Mouse (Mus musculus) midbrain, embryonic 16.5 days (tissue): ENCODE measurements around the gene Usp44. TPM values are rescaled to one million over a fixed set of nuclear protein-coding genes. Genes with fewer than 3 reads are reported as not detected.
"Not testable (repeated sequence)": the region's sequence is repeated elsewhere in the genome, so short reads cannot be mapped to it uniquely, and the experiment has no call there.

Experiments
- ATAC-seq: fragments of 200-750 bp; cut with Nextera tagmentation; 2 replicates; pipeline ENCODE4 v1.8.0; 2017; ENCODE audit warnings: moderate TSS enrichment
- H3K27ac ChIP-seq: fragments of 300-500 bp; sonication (generic); 2 replicates; pipeline ENCODE4 v1.5.1; 2014; ENCODE audit warnings: mild to moderate bottlenecking, low read length, mixed read lengths
- H3K27me3 ChIP-seq: fragments of 300-500 bp; sonication (generic); 2 replicates; pipeline ENCODE4 v1.6.1; 2014; ENCODE audit warnings: low read depth, low read length, mixed read lengths; ENCODE audit not compliant: control insufficient read depth, insufficient read depth
- H3K36me3 ChIP-seq: fragments of 300-500 bp; sonication (generic); 2 replicates; pipeline ENCODE4 v1.6.1; 2014; ENCODE audit warnings: mild to moderate bottlenecking, low read length, moderate library complexity, mixed read lengths; ENCODE audit not compliant: control insufficient read depth, insufficient read depth
- H3K4me1 ChIP-seq: fragments of 300-500 bp; sonication (generic); 2 replicates; pipeline ENCODE4 v1.6.1; 2014; ENCODE audit warnings: mild to moderate bottlenecking, low read length, mixed read lengths; ENCODE audit not compliant: control insufficient read depth, insufficient read depth
- H3K4me2 ChIP-seq: fragments of 300-500 bp; sonication (generic); 2 replicates; pipeline ENCODE4 v1.6.1; 2014; ENCODE audit warnings: mild to moderate bottlenecking, low read length, mixed read lengths
- H3K4me3 ChIP-seq: fragments of 300-500 bp; sonication (generic); 2 replicates; pipeline ENCODE4 v1.5.1; 2014; ENCODE audit warnings: low read depth, mild to moderate bottlenecking, low read length, moderate library complexity, mixed read lengths
- H3K9ac ChIP-seq: fragments of 300-500 bp; sonication (generic); 2 replicates; pipeline ENCODE4 v1.6.1; 2014; ENCODE audit warnings: low read depth, low read length, mixed read lengths
- H3K9me3 ChIP-seq: fragments of 300-500 bp; sonication (generic); replicated peaks from 2 replicates; pipeline ENCODE4 v1.6.1; 2014; ENCODE audit warnings: mild to moderate bottlenecking, low read length, mixed read lengths; ENCODE audit not compliant: control insufficient read depth, poor library complexity, severe bottlenecking
- WGBS: fragments of 180-500 bp; shearing (Covaris S2); extraction: QIAGEN DNeasy Blood & Tissue Kit; methylation state at CpG from one replicate; pipeline ENCODE4 v1.1.7; 2014; 5-methylcytosine and 5-hydroxymethylcytosine counted together
- polyA plus RNA-seq: library from polyadenylated mRNA; unstranded; fragments of >200 nt; fragmentation: Nextera tagmentation; extraction: Ambion mirVana; gene quantifications from 2 replicates; pipeline ENCODE4 v1.2.1, GENCODE M21; 2015

Gene Usp44
- polyA plus RNA-seq: 0.14 and 0.30 TPM in 2 replicates

GRCm38 (mm10) chr10:93830931-93831729, at the start of gene Usp44:
Gene Usp44, plus strand, starts transcription at chr10:93831555.
- no peak for ATAC-seq
- H3K9ac ChIP-seq: no peak within 1 kb of the TSS
- peaks cover 24% of the 10 kb centered on the region for H3K27me3 ChIP-seq
- no peaks in the 10 kb centered on the region for H3K36me3 ChIP-seq
- H3K4me1 ChIP-seq: peaks cover 12% of the 10 kb centered on the region
- no peaks in the 10 kb centered on the region for H3K9me3 ChIP-seq
- no peak within 1 kb of the TSS for H3K4me2 ChIP-seq
- 8% methylated on average over 22 of the region's 22 CpGs for WGBS
- no peak within 1 kb of the TSS for H3K4me3 ChIP-seq
- H3K27ac ChIP-seq: no peak within 1 kb of the TSS

- Histone ChIP-seq H3K27me3 (no peaks in the 10 kb centered on the region), H3K4me1 (no peaks in the 10 kb centered on the region; the same call in 1 of the 2 replicates), H3K4me3 (no peak overlapping the region), H3K9ac (no peak overlapping the region), H3K27ac (no peak overlapping the region), H3K36me3 (no peaks in the 10 kb centered on the region), H3K4me2 (no peak overlapping the region), H3K9me3 (no peaks in the 10 kb centered on the region)
- no peak for ATAC-seq
- WGBS: 50% methylated on average over 15 of the region's 15 CpGs
These were observed 47.9 kb upstream of the Usp44 start for GRCm38 (mm10) chr10:93783216-93784013.

- WGBS: 74% methylated on average over 8 of the region's 8 CpGs
- Histone ChIP-seq H3K4me3 (no peak overlapping the region), H3K27ac (no peak overlapping the region), H3K4me2 (no peak overlapping the region), H3K36me3 (no peaks in the 10 kb centered on the region), H3K9me3 (no peaks in the 10 kb centered on the region), H3K9ac (no peak overlapping the region), H3K27me3 (no peaks in the 10 kb centered on the region), H3K4me1 (0 out of 2 replicates have a peak, but pooled peaks cover 2% of the 10 kb centered on the region)
- no peak for ATAC-seq
These were observed 31.5 kb upstream of the Usp44 start for GRCm38 (mm10) chr10:93799711-93800362.

- no peak overlapping the region for H3K4me2 ChIP-seq
- WGBS: 77% methylated on average over 4 of the region's 4 CpGs
- H3K9me3 ChIP-seq: no peaks in the 10 kb centered on the region
- H3K4me3 ChIP-seq: no peak overlapping the region
- H3K27ac ChIP-seq: no peak overlapping the region
- no peaks in the 10 kb centered on the region for H3K36me3 ChIP-seq
- 0 out of 2 replicates have a peak, but pooled peaks cover 2% of the 10 kb centered on the region for H3K4me1 ChIP-seq
- H3K27me3 ChIP-seq: no peaks in the 10 kb centered on the region
- no peak overlapping the region for H3K9ac ChIP-seq
- no peak for ATAC-seq
These were observed 31.0 kb upstream of the Usp44 start for GRCm38 (mm10) chr10:93800363-93800722.

GRCm38 (mm10) chr10:93800895-93801294, 30.5 kb upstream of the Usp44 start:
- no peak overlapping the region for H3K4me2 ChIP-seq
- no peak overlapping the region for H3K4me3 ChIP-seq
- no peaks in the 10 kb centered on the region for H3K36me3 ChIP-seq
- H3K4me1 ChIP-seq: 0 out of 2 replicates have a peak, but pooled peaks cover 2% of the 10 kb centered on the region
- no peaks in the 10 kb centered on the region for H3K9me3 ChIP-seq
- 82% methylated on average over 5 of the region's 5 CpGs for WGBS
- H3K27ac ChIP-seq: no peak overlapping the region
- ATAC-seq: no peak
- no peaks in the 10 kb centered on the region for H3K27me3 ChIP-seq
- no peak overlapping the region for H3K9ac ChIP-seq

GRCm38 (mm10) chr10:93803199-93803598, 28.2 kb upstream of the Usp44 start:
- Histone ChIP-seq H3K9me3 (no peaks in the 10 kb centered on the region), H3K4me2 (no peak overlapping the region), H3K27me3 (no peaks in the 10 kb centered on the region), H3K27ac (no peak overlapping the region), H3K9ac (no peak overlapping the region), H3K4me1 (0 out of 2 replicates have a peak, but pooled peaks cover 2% of the 10 kb centered on the region), H3K4me3 (no peak overlapping the region), H3K36me3 (no peaks in the 10 kb centered on the region)
- no peak for ATAC-seq
- WGBS: 78% methylated on average over 6 of the region's 6 CpGs

- H3K36me3 ChIP-seq, ATAC-seq, H3K4me1 ChIP-seq, H3K4me3 ChIP-seq, H3K27ac ChIP-seq, H3K9ac ChIP-seq, H3K9me3 ChIP-seq, H3K27me3 ChIP-seq, H3K4me2 ChIP-seq: not testable (repeated sequence)
- WGBS: 94% methylated on average over 8 of the region's 8 CpGs
These were observed 21.9 kb upstream of the Usp44 start for GRCm38 (mm10) chr10:93809438-93809837.

- ATAC-seq: no peak
- whole genome bisulfite sequencing: 53% methylated on average over 7 of the region's 7 CpGs
- Histone ChIP-seq H3K27ac (no peak overlapping the region), H3K4me1 (no peaks in the 10 kb centered on the region), H3K4me2 (no peak overlapping the region), H3K9me3 (no peaks in the 10 kb centered on the region), H3K36me3 (no peaks in the 10 kb centered on the region), H3K27me3 (no peaks in the 10 kb centered on the region), H3K9ac (no peak overlapping the region), H3K4me3 (no peak overlapping the region)
These were observed 20.7 kb upstream of the Usp44 start for GRCm38 (mm10) chr10:93810590-93811185.
